Mouse (Mus musculus) hindbrain, embryonic 11.5 days (tissue): ENCODE results near the gene Dek. TPM values are rescaled to one million over a fixed set of nuclear protein-coding genes. Genes with fewer than 3 reads are reported as not detected.

Experiments
- ATAC-seq: fragments of 200-750 bp; cut with Nextera tagmentation; 2 replicates; pipeline ENCODE4 v1.8.0; 2017; ENCODE audit warnings: mild to moderate bottlenecking, moderate TSS enrichment, moderate library complexity; ENCODE audit not compliant: low FRiP score
- DNase-seq: peaks from one replicate; pipeline ENCODE4 v3.0.0-alpha.2; 2015; ENCODE audit warnings: low spot score
- H3K27ac ChIP-seq: fragments of 300-500 bp; sonication (generic); 2 replicates; pipeline ENCODE4 v1.5.1; 2014; ENCODE audit warnings: mild to moderate bottlenecking, low read depth, low read length
- H3K27me3 ChIP-seq: fragments of 300-500 bp; sonication (generic); 2 replicates; pipeline ENCODE4 v1.6.1; 2014; ENCODE audit warnings: mild to moderate bottlenecking, low read length, moderate library complexity, mixed read lengths; ENCODE audit not compliant: control insufficient read depth, insufficient read depth
- H3K36me3 ChIP-seq: fragments of 300-500 bp; sonication (generic); 2 replicates; pipeline ENCODE4 v1.6.1; 2014; ENCODE audit warnings: mild to moderate bottlenecking, low read length, moderate library complexity, mixed read lengths; ENCODE audit not compliant: control insufficient read depth, insufficient read depth
- H3K4me1 ChIP-seq: fragments of 300-500 bp; sonication (generic); replicated peaks from 2 replicates; pipeline ENCODE4 v1.6.1; 2014; ENCODE audit warnings: low read length, mixed read lengths; ENCODE audit not compliant: control insufficient read depth, insufficient read depth
- H3K4me2 ChIP-seq: fragments of 300-500 bp; sonication (generic); replicated peaks from 2 replicates; pipeline ENCODE4 v1.6.1; 2014; ENCODE audit warnings: mild to moderate bottlenecking, low read depth, low read length
- H3K4me3 ChIP-seq: fragments of 300-500 bp; sonication (generic); 2 replicates; pipeline ENCODE4 v1.5.1; 2014; ENCODE audit warnings: low read depth, low read length
- H3K9ac ChIP-seq: fragments of 300-500 bp; sonication (generic); 2 replicates; pipeline ENCODE4 v1.6.1; 2014; ENCODE audit warnings: low read depth, low read length
- H3K9me3 ChIP-seq: fragments of 300-500 bp; sonication (generic); 2 replicates; pipeline ENCODE4 v1.6.1; 2016; ENCODE audit warnings: low read length; ENCODE audit not compliant: control insufficient read depth
- WGBS: fragments of 180-500 bp; shearing (Covaris S2); extraction: QIAGEN DNeasy Blood & Tissue Kit; methylation state at CpG from one replicate; pipeline ENCODE4 v1.1.7; 2014; 5-methylcytosine and 5-hydroxymethylcytosine counted together
- polyA plus RNA-seq: library from polyadenylated mRNA; unstranded; fragments of >200 nt; fragmentation: Nextera tagmentation; extraction: Ambion mirVana; gene quantifications from 2 replicates; pipeline ENCODE4 v1.2.1, GENCODE M21; 2014

Dek gene
- polyA plus RNA-seq, 1 experiment from 2014 or later, result 335 TPM

DNA sequence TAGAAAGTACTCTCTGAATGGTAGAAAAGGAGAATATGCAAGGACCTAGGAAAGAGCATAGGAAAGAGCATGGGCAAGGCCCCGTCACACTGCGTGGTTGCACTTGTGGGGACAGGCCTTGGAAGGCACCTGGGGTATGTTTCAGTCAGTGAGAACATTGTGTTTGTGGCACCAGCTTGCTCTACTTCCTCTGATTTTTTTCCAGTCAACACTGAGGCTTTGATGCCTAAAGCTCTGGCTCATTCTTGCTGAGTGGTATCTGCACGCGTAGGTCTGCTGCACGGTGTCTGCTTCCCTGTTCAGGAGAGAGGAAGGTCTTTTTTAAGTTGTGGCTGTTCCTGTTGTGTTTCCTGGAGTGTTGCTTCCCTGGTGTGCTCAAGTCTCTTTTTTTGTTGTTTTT is 49.2 kb downstream of the Dek start:
- no peak overlapping the region for H3K4me2 ChIP-seq
- no peak overlapping the region for H3K27ac ChIP-seq
- no peak for DNase-seq
- H3K27me3 ChIP-seq, result no peaks in the 10 kb centered on the region
- H3K4me1 ChIP-seq, result no peaks in the 10 kb centered on the region
- H3K36me3 ChIP-seq, result no peaks in the 10 kb centered on the region
- no peak overlapping the region for H3K9ac ChIP-seq
- no peaks in the 10 kb centered on the region for H3K9me3 ChIP-seq
- no peak for ATAC-seq
- no peak overlapping the region for H3K4me3 ChIP-seq
- 96% methylated on average over 5 of the region's 5 CpGs for WGBS

DNA sequence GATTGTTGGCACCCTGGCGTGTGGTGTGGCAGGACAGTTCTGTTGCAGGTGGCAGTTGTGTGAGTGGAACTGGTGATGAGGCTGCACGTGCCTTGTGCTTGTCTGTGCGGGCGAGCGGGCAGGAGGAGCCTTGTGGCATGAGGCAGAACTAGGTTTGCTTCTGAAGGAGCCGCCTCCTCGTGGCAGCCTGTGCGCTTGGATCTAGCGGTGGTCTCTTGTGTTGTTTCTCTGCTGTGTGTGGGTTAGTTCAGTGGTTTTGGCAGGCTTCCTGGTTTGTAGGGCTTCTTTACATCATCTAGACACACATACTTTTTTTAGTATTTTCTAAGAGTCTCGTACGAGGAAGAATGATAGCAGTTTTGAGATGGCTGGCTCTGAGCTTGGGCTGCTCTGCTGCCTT is 49.9 kb downstream of the Dek start:
- no peaks in the 10 kb centered on the region for H3K9me3 ChIP-seq
- DNase-seq (no peak), ATAC-seq (no peak)
- 93% methylated on average over 11 of the region's 11 CpGs for WGBS
- no peak overlapping the region for H3K9ac ChIP-seq
- no peak overlapping the region for H3K4me2 ChIP-seq
- no peaks in the 10 kb centered on the region for H3K27me3 ChIP-seq
- no peaks in the 10 kb centered on the region for H3K36me3 ChIP-seq
- no peak overlapping the region for H3K27ac ChIP-seq
- no peaks in the 10 kb centered on the region for H3K4me1 ChIP-seq
- no peak overlapping the region for H3K4me3 ChIP-seq

DNA sequence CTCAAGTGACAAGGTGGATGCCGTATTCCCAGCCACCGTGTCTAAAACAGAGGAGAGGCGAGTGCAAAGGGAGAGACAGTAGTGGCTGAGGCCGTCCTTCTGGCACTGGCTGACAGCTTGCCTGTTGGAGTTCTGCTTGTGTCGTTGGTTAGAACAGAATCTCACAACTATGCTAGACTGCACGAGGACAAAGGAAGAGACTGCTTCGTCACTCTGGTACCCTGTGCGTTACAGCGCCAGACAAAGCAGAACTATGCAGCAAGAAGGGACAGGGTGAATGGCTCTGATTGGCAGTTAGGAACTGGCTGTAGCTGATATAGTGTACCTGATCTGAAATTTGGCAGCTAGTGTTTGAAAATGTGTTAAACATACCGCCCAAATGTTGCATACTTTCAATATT is 52.0 kb downstream of the Dek start:
- Histone ChIP-seq H3K9me3 (no peaks in the 10 kb centered on the region), H3K9ac (no peak overlapping the region), H3K27me3 (no peaks in the 10 kb centered on the region), H3K4me3 (no peak overlapping the region), H3K4me2 (no peak overlapping the region), H3K27ac (no peak overlapping the region), H3K36me3 (no peaks in the 10 kb centered on the region), H3K4me1 (no peaks in the 10 kb centered on the region)
- peak; percentile 12 for DNase-seq
- no peak for ATAC-seq
- WGBS, result 36% methylated on average over 10 of the region's 10 CpGs

DNA sequence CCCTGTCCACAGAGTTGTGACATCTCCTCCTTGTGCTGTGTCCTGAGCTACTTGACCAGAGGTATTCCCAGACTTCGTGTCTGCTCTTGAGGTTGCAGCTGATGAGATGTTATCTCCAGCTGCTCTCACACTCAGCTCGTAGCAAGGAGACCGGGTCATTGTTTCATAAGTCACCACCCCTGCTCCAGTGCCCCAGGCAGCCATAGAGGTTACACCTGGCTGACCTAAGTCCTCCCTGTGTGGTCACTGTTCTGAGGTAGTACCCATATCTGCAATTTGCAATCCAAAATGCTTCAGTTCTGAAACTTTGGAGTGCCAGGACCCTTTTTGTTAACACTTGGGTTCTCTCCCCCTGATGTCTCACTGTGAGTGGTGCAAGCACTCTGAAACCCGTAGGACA is 56.0 kb downstream of the Dek start:
- H3K4me3 ChIP-seq, result no peak overlapping the region
- H3K9me3 ChIP-seq, result no peaks in the 10 kb centered on the region
- H3K9ac ChIP-seq, result no peak overlapping the region
- no peak for DNase-seq
- H3K27me3 ChIP-seq, result no peaks in the 10 kb centered on the region
- H3K36me3 ChIP-seq, result no peaks in the 10 kb centered on the region
- no peak overlapping the region for H3K4me2 ChIP-seq
- no peak for ATAC-seq
- WGBS, result 79% methylated on average over 4 of the region's 4 CpGs
- no peaks in the 10 kb centered on the region for H3K4me1 ChIP-seq
- no peak overlapping the region for H3K27ac ChIP-seq

DNA sequence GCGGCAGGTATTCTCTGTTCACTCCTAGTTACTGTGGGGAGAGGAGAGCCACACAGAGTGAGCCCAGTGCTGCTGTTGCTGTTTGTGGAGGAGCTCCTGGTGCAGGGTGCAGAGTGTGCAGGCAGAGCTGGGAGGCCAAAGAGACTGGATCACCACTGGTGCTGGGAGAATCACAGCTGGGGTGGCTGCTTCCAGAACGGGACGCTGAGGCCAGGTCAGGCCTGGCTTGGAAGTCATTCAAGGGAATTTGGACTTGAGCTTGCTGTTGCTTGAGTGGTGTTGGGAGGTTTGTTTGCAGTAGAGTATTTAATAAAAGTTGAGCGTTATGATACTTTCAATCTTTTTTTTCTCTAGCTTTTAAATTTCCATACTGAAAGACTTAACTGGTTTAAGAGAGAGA is 58.0 kb downstream of the Dek start:
- Histone ChIP-seq H3K27ac (no peak overlapping the region), H3K4me1 (peaks cover 3% of the 10 kb centered on the region; the same call in 1 of the 2 replicates), H3K9ac (no peak overlapping the region), H3K4me2 (no peak overlapping the region), H3K27me3 (no peaks in the 10 kb centered on the region), H3K36me3 (no peaks in the 10 kb centered on the region), H3K9me3 (no peaks in the 10 kb centered on the region), H3K4me3 (no peak overlapping the region)
- no peak for DNase-seq
- 93% methylated on average over 4 of the region's 4 CpGs for WGBS
- ATAC-seq, result no peak

DNA sequence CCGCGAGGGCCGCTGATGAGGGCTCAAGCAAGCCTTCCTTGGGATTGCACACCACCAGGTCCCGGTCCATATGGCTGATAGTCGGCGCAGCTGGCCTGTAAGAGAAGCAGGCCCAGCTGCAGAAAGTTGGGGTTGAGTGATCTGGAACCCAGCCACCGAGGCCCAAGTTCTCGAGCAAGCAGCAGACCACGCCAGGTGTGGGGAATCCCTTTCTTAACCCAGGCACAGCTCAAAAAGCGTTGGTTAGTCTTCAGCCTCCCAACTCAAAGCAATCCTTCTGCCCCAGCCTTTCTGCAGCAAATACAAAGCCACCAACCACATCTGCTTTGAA is 61.4 kb downstream of the Dek start, which contains the start of gene Tpmt:
Gene Tpmt (minus strand): TSS at position 121 of the 331 bp plus-strand sequence.
- DNase-seq, result no peak
- peak within 1 kb of the TSS; percentile 94 for H3K4me2 ChIP-seq
- peak within 1 kb of the TSS; percentile 87 for H3K4me3 ChIP-seq
- H3K27ac ChIP-seq, result peak within 1 kb of the TSS; percentile 70
- H3K4me1 ChIP-seq, result peaks cover 3% of the 10 kb centered on the region; the same call in 1 of the 2 replicates
- no peaks in the 10 kb centered on the region for H3K9me3 ChIP-seq
- no peak for ATAC-seq
- no peaks in the 10 kb centered on the region for H3K27me3 ChIP-seq
- 24% methylated on average over 10 of the region's 10 CpGs for WGBS
- no peaks in the 10 kb centered on the region for H3K36me3 ChIP-seq
- H3K9ac ChIP-seq, result peak within 1 kb of the TSS; percentile 73

DNA sequence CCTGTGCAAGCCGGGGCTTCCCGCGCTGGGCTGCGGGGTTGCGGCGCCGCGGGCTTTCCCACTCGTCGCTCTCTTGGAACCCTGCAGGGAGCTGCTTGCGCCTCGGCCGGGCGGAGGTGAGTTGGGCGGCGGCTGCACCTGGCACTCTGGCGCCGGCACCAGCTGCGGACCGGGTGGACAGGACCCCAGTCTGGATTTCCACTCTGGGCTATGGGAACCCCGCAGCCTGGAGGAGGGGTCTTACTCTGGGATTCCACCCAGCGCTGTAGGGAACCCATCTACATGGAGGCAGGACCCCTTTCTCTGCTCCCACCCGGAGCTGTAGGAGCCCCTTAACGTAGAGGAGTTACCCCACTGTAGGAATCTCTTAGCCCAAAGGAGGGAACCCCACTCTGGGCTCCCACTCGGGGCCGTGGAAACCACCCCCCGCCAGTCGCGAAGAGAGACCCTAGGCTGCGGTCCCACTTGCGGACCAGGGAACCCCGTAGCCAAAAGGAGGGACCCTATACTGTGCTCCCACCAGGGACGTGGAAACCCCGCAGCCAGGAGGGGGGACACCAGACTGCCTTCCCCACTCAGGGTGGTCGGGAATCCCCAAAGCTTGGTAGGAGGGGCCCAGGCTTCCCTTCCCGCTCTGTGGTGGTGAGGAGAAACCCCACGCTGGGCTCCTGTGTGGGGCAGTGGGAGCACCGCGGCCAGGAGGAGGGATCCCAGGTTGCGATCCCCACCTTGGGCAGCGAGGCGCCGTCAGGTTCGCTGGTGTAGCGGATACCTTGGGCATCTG is 62.0 kb downstream of the Dek start:
- WGBS, result 1% methylated on average over 44 of the region's 45 CpGs
- Histone ChIP-seq H3K9ac (peak overlapping the region; percentile 73), H3K36me3 (no peaks in the 10 kb centered on the region), H3K9me3 (no peaks in the 10 kb centered on the region), H3K4me2 (peak overlapping the region; percentile 94), H3K27ac (peak overlapping the region; percentile 70), H3K27me3 (no peaks in the 10 kb centered on the region), H3K4me1 (peaks cover 3% of the 10 kb centered on the region; the same call in 1 of the 2 replicates), H3K4me3 (peak overlapping the region; percentile 87)
- ATAC-seq, result peak; percentile 45
- DNase-seq, result peak; percentile 39

DNA sequence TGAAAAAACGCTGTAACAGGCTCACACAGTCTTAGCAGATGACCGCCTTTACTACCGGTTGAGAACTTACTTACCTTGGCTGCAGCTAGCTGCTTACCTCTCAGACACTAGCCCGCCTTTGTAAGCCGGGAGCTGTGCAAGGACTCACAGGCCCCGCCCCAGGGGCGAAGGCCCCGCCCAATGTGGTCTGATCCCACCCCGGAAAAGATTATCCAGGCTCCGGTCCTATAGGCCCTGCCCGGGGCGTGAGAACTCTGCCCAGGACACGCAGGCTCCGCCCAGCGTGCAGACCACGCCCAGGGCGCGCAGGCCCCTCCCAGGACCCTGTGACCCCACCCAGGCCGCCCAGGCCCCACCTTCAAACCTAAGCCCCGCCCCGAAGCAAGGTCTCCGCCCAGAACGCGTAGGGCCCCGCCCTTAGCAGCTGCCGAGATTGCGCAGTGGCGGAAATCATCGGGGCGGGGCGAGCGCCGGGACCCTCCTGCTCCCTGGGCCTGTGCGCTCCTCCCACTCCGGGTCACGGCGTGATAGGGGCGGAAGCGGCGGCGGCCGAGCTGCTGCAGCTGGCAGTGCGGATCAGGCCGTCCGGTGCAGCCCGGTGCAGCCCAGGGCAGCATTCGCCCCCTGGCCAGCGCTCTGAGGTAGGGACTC is 62.8 kb downstream of the Dek start, which contains the start of gene Kdm1b:
Gene Kdm1b (plus strand): TSS at position 470 of the 651 bp plus-strand sequence.
- under 1% methylated on average over 48 of the region's 48 CpGs for WGBS
- no peaks in the 10 kb centered on the region for H3K36me3 ChIP-seq
- peak within 1 kb of the TSS; percentile 87 for H3K4me3 ChIP-seq

More for the DNA sequence above, 62.8 kb downstream of the Dek start, which contains the start of gene Kdm1b:
- H3K9ac ChIP-seq, result peak within 1 kb of the TSS; percentile 73
- no peaks in the 10 kb centered on the region for H3K27me3 ChIP-seq
- peaks cover 3% of the 10 kb centered on the region; the same call in 1 of the 2 replicates for H3K4me1 ChIP-seq
- H3K9me3 ChIP-seq, result no peaks in the 10 kb centered on the region
- ATAC-seq, result peak; percentile 97
- peak within 1 kb of the TSS; percentile 70 for H3K27ac ChIP-seq
- H3K4me2 ChIP-seq, result peak within 1 kb of the TSS; percentile 94
- DNase-seq, result peak; percentile 98
